Mouse (Mus musculus) cerebellum, postnatal 4 days (tissue): ENCODE measurements around the gene Wap.

Experiments
- DNase-seq, 2 experiments: peaks; one replicate each; pipeline ENCODE4 v3.0.0; 2022; ENCODE audit warnings: low spot score in 2 of 2, mixed read lengths in 1 of 2

Gene Wap

GRCm38 (mm10) chr11:6597523-6597922 lies 40.9 kb downstream of the Wap start:
- peak in 1 of 2 experiments; percentile 25 for DNase-seq

GRCm38 (mm10) chr11:6596616-6597015 lies 41.8 kb downstream of the Wap start:
- DNase-seq, result no peak

- no peak for DNase-seq
These were observed 42.2 kb downstream of the Wap start for GRCm38 (mm10) chr11:6596205-6596604.

GRCm38 (mm10) chr11:6595339-6595738 lies 43.1 kb downstream of the Wap start:
- no peak for DNase-seq

GRCm38 (mm10) chr11:6594845-6595244 lies 43.6 kb downstream of the Wap start:
- no peak for DNase-seq

- no peak for DNase-seq
These were observed 45.0 kb downstream of the Wap start for GRCm38 (mm10) chr11:6593406-6593805.

- DNase-seq, result no peak
These were observed 47.3 kb downstream of the Wap start for GRCm38 (mm10) chr11:6590933-6591675.

GRCm38 (mm10) chr11:6589838-6590237 lies 48.6 kb downstream of the Wap start:
- DNase-seq, result no peak

GRCm38 (mm10) chr11:6588295-6588694 lies 50.1 kb downstream of the Wap start:
- no peak for DNase-seq

GRCm38 (mm10) chr11:6587249-6587940 lies 51.0 kb downstream of the Wap start:
- no peak for DNase-seq

GRCm38 (mm10) chr11:6586660-6587059 lies 51.8 kb downstream of the Wap start:
- DNase-seq, result no peak

- no peak for DNase-seq
These were observed 52.7 kb downstream of the Wap start for GRCm38 (mm10) chr11:6585748-6586147.
